Mouse (Mus musculus): ENCODE data around the gene Slc22a4. TPM values are rescaled to one million over a fixed set of nuclear protein-coding genes. Genes with fewer than 3 reads are reported as not detected.
"Not testable (repeated sequence)": the region's sequence is repeated elsewhere in the genome, so short reads cannot be mapped to it uniquely, and the experiment has no call there.

Slc22a4 gene
- total RNA-seq, 2 experiments from 2014 or later: 4.2 to 4.6 TPM

DNA sequence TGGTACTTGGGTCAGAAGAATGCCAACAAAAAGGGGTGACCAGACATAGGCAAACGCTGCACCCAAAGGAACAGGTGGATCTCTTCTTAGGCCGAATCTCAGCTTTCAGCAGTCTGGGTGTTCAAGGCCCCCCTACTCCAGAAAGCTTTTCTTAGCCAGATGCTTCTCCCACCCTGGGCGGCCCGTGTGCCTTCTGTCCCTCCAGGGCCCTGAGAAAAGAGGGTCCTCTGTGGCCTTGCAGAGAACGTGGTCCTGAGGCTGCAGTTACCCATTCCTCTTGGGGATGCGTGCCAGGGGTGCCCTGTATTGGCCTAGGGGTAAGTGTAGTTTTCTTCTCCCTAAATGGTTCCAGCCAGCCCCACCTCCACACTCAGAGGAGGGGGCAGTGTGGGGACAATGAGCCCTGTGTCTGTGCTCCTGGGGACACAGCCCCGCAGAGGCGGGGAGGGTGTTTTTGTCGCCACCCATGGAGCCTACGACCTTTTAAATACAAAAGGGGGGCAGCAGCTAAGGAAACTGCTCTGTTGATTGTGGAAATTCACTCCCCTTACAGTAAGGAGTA lies 30.2 kb upstream of the Slc22a4 start:
- intact Hi-C loops (cut with DNase I): no loop called here

DNA sequence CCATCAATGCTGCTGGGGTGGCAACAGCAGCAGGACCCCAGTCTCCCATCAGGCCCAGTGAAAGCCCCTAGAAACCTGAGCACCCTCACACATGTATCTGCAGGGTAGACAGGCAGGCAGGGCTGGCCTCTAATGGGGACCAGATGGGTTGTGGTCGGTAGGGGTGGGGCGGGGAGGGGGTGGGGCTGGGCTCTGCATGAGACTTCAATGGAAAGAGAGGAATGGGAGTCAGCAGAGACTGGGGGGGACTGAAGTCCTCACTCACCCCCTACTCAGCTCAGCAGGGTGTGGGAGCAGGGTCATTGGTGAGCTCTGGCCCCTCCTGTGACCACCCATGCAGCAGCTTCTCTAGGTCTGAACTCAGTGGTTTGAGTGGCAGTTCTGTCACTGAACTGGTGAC lies 29.5 kb upstream of the Slc22a4 start:
- intact Hi-C loops (cut with DNase I): no loop called here
- DNase-seq: no peak

More for the DNA sequence above, 30.2 kb upstream of the Slc22a4 start:
- DNase-seq: no peak

DNA sequence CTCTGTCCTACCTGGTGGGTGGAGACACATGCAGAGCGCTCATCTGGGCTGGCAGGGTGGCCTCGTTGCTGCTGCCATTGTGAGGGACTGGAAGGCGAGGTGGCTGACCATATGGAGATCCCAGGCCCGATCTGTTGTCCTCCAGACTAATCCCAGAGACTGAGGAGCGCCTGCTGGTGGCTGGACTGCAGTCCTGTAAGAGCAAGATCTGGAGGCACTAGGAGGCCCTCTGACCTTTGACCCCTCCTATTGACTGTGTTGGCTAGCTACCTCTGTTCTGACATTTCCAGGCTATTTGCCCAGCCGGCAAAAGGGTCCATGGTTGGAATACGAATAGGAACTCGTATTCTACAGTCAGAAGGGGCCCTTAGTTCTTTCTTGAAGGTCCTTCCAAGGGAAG lies 28.2 kb upstream of the Slc22a4 start:
- intact Hi-C loops (cut with DNase I): no loop called here
- DNase-seq: no peak

DNA sequence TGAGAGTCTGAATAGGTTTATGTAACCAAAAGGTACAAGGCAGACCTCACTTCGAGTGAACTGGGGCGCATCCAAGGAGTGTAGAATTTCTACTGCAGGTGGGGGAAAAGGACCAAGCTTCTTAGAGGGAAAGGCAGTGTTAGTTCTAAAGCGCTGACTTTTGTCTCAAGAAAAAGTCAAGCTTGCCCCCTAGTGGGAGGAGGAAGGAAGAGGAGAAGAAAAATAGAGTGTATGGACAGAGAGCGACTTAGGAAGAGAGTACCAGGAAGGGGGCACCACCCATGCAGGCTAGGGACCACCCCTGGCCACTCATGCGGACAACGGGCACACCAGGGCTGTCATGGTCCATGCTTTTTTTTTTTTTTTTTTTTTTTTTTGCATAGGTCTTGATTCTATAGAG lies 26.4 kb upstream of the Slc22a4 start:
- intact Hi-C loops (cut with DNase I): loop anchor here (1.0 to 2.0 kb wide), 3 partner anchors 35 to 123 kb away; no protein-coding TSS in a partner anchor
- peak in 1 of 2 experiments; percentile 51 for DNase-seq

DNA sequence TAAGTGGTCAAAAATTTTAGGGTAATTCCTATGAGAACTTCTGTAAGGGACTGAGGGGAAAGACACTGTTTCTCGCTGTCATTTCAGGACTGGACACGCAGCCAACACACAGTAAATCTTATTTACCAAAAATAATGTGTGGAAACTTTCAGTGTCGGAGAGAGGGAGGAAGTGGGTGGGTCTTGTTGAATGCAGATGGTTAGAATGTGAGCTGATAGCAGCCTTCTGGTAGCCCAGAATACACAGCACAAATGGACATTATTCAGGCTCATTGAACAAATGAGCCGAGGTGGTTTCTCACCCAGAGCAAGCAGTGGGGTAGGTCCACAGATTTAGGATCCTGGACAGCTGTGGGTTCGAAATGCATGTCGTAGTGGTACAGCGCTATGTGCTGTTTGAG lies 25.2 kb upstream of the Slc22a4 start:
- intact Hi-C loops (cut with DNase I): no loop called here

DNA sequence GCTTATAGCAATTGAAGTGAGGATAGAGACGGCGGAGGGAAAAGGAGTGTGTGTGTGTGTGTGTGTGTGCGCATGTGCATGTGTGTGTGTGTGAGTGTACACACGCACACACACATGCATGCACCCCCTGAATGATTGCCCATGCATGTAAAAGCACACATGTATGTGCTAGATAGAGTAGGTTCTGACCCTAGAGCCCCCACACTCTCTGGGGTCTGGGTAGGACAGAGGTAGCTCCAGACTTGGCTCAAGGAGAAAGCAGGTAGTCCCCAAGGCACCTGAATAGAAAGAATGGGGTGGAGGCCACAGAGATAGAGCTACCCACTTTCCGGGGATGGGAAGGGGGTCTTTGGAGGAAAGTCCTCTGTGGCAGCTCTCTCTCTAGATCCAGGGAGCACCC lies 24.2 kb upstream of the Slc22a4 start:
- DNase-seq: no peak
- intact Hi-C loops (cut with DNase I): no loop called here

More for the DNA sequence above, 25.2 kb upstream of the Slc22a4 start:
- DNase-seq: no peak

DNA sequence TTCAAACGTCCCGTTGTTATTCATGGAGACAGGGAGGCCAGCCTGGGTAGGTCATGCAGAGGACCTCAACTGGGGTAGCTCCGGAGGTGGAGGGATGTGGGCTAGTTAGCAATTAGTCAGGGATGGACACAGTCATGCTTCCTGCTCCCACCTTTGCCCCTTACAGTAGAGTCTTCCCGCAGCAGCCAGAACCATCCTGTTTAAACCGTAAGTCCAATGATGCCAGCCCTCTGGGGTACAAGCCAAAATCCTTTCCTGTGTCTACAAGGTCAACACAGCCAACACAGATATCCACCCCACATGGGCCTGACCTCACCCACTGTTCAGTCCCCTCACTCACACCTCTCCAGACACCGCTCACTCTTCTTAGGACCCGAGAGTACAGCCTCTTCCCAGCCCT lies 23.3 kb upstream of the Slc22a4 start:
- intact Hi-C loops (cut with DNase I): no loop called here
- no peak for DNase-seq

DNA sequence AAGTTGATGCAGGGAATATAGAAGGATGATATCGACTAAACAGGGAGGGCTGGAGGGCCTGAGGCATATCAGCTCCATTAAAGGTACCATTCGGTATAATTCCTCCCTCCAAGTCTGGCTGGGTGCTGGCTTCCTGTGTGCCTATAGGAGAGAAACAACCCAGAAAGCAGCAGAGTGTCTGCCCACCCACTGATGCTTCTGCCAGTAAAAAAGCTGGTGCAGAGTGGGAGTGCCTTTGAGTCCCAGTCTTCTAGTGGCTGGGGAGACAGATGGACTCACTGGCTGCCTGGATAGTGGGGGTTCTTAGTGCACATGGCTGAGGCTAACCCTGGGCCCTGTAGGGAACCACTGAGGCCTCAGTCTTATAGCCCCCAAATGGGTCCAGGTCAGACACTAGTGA lies 22.3 kb upstream of the Slc22a4 start:
- no peak for DNase-seq
- intact Hi-C loops (cut with DNase I): no loop called here

DNA sequence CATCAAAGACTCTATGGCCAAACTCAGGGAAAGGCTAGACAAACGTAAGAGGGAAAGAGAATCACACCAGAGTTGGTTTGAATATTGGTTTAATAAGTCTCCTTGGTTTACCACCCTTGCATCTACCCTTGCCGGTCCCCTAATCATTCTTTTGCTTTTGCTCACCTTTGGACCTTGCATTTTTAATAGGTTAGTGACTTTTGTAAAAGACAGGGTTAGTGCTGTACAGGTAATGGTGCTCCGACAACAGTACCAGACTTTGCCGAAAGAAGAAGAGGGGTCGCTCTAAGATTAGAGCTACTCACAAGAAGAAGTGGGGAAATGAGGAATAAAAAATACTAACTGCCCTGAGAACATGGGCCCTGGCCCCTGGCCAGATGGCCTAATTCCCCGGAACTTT lies 12.8 kb upstream of the Slc22a4 start:
- no peak for DNase-seq
- intact Hi-C loops (cut with DNase I): no loop called here

DNA sequence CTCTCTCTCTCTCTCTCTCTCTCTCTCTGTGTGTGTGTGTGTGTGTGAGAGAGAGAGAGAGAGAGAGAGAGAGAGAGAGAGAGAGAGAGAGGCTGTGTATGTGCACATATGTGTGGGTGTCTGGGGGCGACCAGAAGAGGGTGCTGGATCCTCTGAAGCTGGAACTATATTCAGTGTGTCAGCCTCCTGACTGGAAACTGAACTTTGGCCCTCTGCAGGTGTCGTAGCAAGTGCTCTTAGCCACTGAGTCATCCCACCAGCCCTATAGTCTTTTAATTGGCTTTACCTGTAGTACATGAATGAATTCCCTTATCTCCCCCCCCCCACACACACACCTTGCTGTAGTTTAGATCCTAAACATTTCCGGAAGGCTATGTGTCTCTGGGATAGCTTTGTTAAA lies 5.0 kb upstream of the Slc22a4 start:
- DNase-seq; intact Hi-C loops (cut with DNase I): not testable (repeated sequence)

DNA sequence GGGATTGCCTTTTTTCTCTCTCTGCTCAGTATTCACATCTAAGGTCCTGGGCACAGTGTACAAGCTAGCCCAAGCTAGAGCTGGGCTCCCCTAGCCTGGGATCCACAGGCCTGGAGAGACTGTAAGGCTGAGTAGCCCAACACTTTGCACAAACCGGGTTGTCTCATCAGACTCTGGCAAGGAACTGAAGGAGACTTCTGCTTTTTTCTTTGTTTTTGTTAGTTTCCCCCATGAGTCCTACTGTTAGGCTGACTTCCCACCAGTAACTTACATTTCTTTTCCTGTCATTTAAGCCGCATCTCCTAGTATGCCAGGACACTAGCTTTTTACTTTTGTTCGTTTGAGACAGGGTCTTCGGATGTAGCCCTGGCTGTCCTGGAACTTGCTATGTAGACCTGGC lies 1.1 kb upstream of the Slc22a4 start:
- intact Hi-C loops (cut with DNase I): loop anchor here (2.0 kb wide), 1 partner anchor 26 kb away; no protein-coding TSS in a partner anchor

DNA sequence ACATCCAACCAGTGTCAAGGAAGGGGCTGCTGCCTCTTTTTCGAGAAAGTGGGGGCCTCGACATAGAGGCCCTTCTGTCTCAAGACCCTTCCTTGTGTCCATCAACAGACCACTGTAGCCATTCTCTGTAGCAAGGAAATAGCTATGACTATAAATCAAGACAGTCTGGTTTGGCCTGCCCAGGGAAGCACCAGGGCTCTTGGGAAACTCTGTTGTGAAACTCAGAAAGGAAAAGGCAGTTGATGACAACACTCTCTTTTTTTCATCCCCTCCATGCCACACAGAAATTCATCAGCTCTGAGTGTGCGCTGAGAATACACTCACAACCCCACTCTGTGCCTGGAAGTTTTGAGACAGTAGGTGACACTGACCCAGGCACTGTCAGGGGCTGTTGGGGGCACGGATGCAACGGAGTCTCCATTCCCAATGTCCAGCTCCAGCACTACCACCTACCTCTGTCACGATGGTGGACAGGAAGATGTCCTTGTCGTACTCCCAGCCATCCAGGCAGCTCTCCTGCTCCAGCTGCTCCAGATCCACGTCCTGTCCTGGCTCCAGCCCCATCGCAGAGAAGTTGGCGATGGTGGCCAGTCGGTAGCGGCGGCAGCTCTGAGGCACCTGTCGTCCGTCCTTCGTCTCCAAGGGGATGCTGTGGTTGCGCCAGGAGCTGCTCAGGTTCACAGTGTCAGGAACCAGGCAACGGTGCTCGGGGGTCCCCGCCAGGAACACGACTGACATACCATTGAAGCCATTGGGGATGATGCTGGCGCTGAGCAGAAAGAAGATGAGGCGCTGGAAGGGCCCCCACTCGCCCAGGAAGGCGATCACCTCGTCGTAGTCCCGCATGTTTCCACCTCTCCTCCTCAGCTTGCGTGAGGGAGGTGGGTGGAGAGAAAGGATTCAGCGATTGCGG lies 503 bp downstream of the Slc22a4 start:
- intact Hi-C loops (cut with DNase I): loop anchor here (2.0 kb wide), 1 partner anchor 25 kb away; no protein-coding TSS in a partner anchor
- DNase-seq: no peak

More for the DNA sequence above, 1.1 kb upstream of the Slc22a4 start:
- DNase-seq: no peak

DNA sequence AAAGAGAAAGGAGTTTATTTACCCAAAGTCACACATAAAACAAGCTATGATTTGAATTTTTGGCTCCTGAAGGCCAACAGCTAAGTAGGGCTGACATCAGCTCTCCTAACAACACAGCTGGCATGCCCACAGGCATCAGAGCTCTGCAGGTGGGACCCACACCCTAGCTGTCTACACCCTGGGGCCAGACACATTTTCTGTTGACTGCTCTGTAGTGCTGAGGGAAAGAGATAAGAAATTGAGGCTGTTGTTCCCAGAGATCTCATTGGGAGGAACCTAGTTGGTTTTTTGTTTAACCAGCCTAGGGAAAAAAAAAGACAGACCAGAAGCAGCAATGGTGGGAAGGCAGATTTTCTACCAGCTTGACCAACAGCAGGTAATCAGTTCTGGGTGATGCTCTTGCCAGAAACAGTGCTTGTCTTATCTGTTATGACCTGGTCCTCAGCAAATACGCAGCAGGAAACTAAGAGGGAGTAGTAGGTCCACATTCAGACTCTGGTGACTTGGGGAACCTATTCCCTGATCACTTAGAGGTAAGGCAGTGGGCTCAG lies 1.3 kb downstream of the Slc22a4 start:
- DNase-seq: no peak
- intact Hi-C loops (cut with DNase I): no loop called here

DNA sequence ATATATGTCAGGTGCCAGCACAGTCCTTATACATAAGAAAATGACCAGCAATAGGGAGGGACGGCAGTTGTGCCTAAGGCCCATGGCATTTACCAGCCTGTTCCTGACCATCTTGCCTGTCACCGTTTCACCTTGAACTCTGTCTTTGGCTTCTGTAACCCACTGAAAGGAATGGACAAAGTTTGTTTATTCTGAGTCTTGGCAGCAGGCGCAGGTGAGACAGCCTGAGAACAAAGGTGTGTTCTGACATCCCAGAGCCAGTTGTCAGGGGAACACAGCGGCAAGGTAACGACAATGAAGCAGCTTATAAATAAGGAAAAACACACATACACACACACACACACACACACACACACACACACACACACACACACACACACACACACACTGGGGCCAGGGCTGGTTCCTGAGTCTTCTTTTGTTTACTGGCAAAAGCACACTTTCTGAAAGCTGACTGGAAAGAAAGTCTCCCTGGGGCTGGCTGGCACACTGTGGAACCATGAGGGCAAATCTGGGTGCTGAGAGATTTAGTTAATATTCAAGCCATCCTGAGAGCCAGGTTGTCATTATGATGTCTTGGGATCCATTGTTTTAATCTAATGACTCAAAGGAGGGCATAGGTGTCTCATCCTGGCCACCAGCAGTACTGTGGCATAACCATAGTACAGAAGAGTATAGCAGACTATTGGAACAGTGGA lies 6.3 kb downstream of the Slc22a4 start:
- intact Hi-C loops (cut with DNase I): no loop called here
- DNase-seq: no peak

DNA sequence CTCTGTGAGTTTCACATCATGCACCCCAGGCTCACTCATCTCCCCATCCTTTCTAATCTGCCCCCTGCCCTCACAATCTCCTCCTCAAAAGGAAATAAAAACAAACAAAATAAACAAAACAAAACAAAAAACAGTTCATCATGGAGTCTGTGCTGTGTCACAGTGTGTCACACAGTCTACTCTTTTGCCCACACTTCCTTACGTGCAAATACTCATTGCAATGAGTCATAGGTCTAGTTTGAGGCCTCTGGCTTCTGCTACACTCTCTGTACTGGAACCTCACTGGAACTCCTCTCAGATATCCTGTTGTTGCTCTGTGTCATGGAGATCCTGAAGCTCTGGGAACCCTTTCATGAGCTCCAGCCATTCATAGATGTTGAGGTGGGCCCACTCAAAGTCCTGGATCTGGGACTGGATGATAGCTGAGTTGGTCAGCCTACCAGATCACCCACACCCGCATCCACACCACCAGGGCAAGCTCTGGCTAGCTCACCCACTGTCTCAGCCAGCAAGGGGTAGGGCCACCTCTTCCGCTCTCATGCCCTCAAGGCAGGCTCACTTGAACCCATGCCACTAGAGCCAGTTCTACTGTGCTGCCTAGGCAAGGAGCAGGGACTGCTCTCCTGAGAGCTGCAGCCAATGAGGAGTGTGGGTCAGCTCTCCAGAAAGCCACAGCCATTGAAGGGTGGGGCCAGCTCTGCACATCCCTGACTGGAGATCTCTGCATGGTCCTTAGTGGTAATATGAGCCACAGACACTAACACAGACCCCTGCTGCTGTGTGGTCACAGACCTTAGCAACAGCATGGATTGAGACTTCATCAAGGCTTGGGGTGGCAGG lies 8.8 kb downstream of the Slc22a4 start:
- intact Hi-C loops (cut with DNase I): no loop called here
- no peak for DNase-seq

DNA sequence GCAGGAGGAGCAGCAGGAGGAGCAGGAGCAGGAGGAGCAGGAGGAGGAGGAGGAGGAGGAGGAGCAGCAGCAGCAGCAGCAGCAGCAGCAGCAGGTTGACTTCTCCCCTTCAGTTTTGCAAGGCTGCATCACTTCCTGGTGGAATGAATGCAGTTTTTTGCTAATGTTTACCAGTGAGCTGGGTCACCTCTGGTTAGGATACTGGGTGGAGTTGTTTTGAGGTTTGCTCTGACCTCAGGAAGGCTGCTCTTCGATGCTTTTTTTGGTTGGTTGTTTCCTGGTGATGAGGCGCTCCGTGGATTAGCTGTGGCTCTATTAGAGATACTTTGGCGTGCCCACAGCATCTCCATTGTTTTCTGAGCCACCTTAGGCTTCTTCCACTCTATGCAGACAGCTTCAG lies 10.3 kb downstream of the Slc22a4 start:
- intact Hi-C loops (cut with DNase I): no loop called here
- DNase-seq: no peak

DNA sequence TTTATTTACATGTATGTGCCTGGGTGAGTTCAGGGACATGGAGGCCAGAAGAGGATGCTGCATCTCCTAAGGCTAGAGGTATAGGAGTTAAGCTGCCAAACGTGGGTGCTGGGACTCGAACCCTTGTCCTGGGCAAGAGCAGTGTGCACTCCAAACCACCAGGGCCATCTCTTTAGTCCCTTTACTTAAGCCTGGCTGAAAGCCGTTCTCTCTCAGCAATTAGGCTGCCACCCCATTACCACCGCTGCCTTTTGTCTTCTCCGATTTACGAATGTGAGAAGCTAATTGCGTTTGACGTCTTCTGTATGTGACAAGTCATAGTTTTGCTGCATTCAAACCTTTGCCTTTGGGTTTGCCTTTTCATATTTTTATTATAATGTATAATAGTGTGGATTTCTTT lies 11.8 kb downstream of the Slc22a4 start:
- DNase-seq: no peak
- intact Hi-C loops (cut with DNase I): no loop called here

DNA sequence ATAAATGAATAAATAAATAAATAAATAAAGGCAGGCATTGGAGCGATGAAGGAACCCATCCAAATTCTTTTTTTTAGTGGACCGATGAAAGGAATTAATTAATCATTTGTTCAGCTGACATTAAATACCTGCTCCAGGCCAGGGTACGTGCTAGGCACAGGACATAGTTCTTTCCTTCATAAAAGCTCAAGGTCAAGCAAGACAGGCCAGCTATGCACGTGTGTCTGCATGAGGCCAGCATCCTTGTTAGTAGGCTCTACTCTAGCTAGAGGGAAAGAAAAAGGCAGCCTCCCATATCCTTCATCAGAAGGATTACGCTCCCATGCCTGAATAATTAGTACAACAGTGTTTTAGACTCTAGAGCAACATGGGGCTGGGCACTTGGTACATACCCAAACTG lies 14.9 kb downstream of the Slc22a4 start:
- intact Hi-C loops (cut with DNase I): no loop called here
- no peak for DNase-seq

DNA sequence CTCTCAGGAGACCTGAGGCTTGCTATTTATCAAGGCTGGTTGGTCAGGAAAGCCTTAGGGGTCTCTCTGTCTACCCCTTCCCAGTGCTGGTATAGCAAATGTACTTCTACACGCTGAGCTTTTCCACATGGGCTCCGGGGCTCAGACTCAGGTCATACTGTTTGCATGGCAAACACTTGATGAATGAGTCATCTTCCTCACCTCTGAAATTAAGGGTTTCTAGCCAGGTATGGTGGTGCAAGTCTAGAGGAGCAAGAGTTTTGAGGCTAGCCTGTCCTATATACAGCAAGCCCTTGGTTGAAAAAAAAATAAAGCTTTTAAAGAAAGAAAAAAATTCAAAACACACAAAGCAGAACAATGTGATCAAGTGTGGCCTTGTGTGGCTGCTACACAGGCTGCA lies 16.6 kb downstream of the Slc22a4 start:
- intact Hi-C loops (cut with DNase I): no loop called here
- no peak for DNase-seq

DNA sequence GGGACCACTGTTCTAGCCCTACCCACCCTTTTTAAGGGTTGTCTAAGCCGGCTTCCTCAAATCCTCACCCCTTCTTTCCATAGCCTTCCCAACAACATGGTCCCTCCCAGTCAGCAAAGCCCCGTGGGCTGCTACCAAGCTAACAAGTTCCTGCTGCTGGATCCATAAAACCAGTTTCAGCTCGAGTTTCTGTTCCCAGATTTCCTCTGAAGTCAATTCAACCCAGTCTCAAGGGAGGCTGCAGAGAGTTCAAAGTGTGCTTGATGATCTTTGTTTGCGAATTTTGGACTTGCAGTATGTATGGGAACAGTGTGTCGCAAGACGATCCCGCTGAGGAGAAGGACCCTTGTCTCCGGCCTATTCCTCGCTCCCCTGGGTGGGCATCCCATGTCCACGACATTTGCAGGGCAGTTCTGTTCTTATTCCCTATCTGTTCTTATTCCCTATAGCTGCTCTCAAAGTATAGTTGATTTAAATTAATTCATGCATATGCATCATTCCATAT lies 19.4 kb downstream of the Slc22a4 start:
- DNase-seq: no peak
- intact Hi-C loops (cut with DNase I): loop anchor here (10.0 kb wide), 1 partner anchor 346 kb away; no protein-coding TSS in a partner anchor

Measured in heart, postnatal 36 days (tissue).